Mouse (Mus musculus) liver (tissue): Measurements from ENCODE around the gene Snx9.

Experiments used
- DNase-seq: peaks from one replicate; pipeline ENCODE4 v3.0.0-alpha.2; 2020; ENCODE audit warnings: mixed read lengths

The Snx9 gene

GRCm38 (mm10) chr17:5973536-5973935 is 132.4 kb downstream of the Snx9 start:
- no peak for DNase-seq

GRCm38 (mm10) chr17:5975099-5975977 is 134.2 kb downstream of the Snx9 start:
- no peak for DNase-seq

GRCm38 (mm10) chr17:5976221-5977055 is 135.3 kb downstream of the Snx9 start:
- peak; percentile 44 for DNase-seq

- DNase-seq = no peak
These were observed 136.2 kb downstream of the Snx9 start for GRCm38 (mm10) chr17:5977056-5977920.

- no peak for DNase-seq
These were observed 136.9 kb downstream of the Snx9 start for GRCm38 (mm10) chr17:5977921-5978504.

GRCm38 (mm10) chr17:5978505-5979077 is 137.5 kb downstream of the Snx9 start:
- no peak for DNase-seq

GRCm38 (mm10) chr17:5980860-5981259 is 139.7 kb downstream of the Snx9 start:
- no peak for DNase-seq
